Mouse (Mus musculus): ENCODE data around the gene Spef2. TPM values are rescaled to one million over a fixed set of nuclear protein-coding genes. Genes with fewer than 3 reads are reported as not detected.
"Not testable (repeated sequence)": the region's sequence is repeated elsewhere in the genome, so short reads cannot be mapped to it uniquely, and the experiment has no call there.

The Spef2 gene
- polyA plus RNA-seq, 1 experiment = 5.9 TPM

DNA sequence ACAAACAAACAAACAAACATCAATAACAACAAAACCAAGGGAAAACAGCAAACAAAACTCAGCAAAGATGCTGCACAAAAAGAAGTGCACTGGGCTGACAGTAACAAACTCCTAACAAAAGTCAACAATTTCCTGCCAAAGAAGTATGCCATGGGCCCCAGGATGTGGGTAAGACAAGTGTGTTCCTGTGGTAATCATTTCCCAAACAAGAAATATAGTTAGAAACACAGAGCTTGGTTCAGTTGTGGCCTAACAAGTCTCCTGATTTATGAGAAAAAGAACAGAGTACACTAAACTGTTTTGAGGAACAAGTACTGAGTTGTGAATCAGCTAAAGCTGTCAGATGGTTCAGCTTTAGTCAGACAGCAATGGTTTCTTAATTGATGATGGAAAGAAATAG, 46.8 kb downstream of the Spef2 start:
- Histone ChIP-seq H3K4me1 (ENCODE audit: control insufficient read depth, insufficient read depth, low read length) (no peaks in the 10 kb centered on the region), H3K27me3 (ENCODE audit: control insufficient read depth, insufficient read depth, low read length) (no peaks in the 10 kb centered on the region), H3K36me3 (ENCODE audit: control insufficient read depth, insufficient read depth, low read length) (no peaks in the 10 kb centered on the region), H3K4me3 (ENCODE audit: control insufficient read depth, low read depth, low read length) (no peak overlapping the region), H3K27ac (ENCODE audit: control insufficient read depth, insufficient read depth, low read depth, low read length) (no peak overlapping the region)
- TF ChIP-seq POLR2A (IDR thresholded peaks at IDR 0.05; ENCODE audit: control insufficient read depth, low read depth, low read length) (no peak), CTCF (IDR thresholded peaks at IDR 0.05; ENCODE audit: control insufficient read depth, insufficient read depth, insufficient replicate concordance, low read depth, low read length) (no peak)

DNA sequence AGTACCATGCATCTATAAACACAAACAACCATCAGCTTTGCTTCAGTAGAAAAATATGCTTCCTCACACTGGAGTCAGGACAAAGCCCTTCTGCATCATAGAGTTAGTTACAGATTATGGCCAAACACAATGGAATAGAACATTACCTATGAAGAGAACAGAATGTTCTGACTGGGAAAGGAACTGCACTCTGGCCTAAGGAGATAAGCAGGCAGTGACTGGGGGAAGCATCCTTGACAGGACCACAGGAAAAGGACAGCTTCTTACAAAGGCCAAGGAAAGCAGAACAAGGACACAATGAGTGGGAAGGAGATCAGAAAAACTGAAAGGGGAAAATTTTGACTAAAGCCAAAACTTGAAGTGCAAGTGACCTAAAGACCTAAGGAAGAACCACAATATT, 56.9 kb downstream of the Spef2 start:
- H3K36me3 ChIP-seq (ENCODE audit: control insufficient read depth, insufficient read depth, low read length) = no peaks in the 10 kb centered on the region
- TF ChIP-seq CTCF (IDR thresholded peaks at IDR 0.05; ENCODE audit: control insufficient read depth, insufficient read depth, insufficient replicate concordance, low read depth, low read length) = no peak
- TF ChIP-seq POLR2A (IDR thresholded peaks at IDR 0.05; ENCODE audit: control insufficient read depth, low read depth, low read length) = no peak
- H3K4me1 ChIP-seq (ENCODE audit: control insufficient read depth, insufficient read depth, low read length) = no peaks in the 10 kb centered on the region
- no peaks in the 10 kb centered on the region for H3K27me3 ChIP-seq (ENCODE audit: control insufficient read depth, insufficient read depth, low read length)
- H3K27ac ChIP-seq (ENCODE audit: control insufficient read depth, insufficient read depth, low read depth, low read length) = no peak overlapping the region
- peak overlapping the region; percentile 50; the same call in 1 of the 2 replicates for H3K4me3 ChIP-seq (ENCODE audit: control insufficient read depth, low read depth, low read length)

DNA sequence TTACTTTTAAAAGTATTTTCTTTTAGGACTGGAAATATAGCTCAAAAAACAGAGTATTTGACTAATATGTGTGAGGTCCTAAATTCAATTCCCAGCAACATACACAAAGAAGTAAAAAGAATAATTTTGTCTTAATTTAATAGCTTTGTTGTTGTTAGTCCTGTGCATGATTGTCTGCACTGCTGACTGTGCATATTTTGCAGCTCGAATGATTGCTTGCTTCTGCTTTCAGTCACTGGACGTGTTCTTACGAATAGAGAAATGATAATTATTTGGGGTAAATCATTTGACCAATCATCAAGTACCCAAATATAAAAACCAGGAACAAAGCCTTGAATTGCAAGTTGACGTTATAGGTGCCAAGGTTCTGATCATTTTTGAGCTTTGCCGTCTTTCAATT, 57.8 kb downstream of the Spef2 start:
- Histone ChIP-seq H3K4me3 (ENCODE audit: control insufficient read depth, low read depth, low read length) (no peak overlapping the region), H3K27me3 (ENCODE audit: control insufficient read depth, insufficient read depth, low read length) (no peaks in the 10 kb centered on the region), H3K36me3 (ENCODE audit: control insufficient read depth, insufficient read depth, low read length) (no peaks in the 10 kb centered on the region), H3K27ac (ENCODE audit: control insufficient read depth, insufficient read depth, low read depth, low read length) (no peak overlapping the region), H3K4me1 (ENCODE audit: control insufficient read depth, insufficient read depth, low read length) (no peaks in the 10 kb centered on the region)
- no peak for TF ChIP-seq CTCF (IDR thresholded peaks at IDR 0.05; ENCODE audit: control insufficient read depth, insufficient read depth, insufficient replicate concordance, low read depth, low read length)
- no peak for TF ChIP-seq POLR2A (IDR thresholded peaks at IDR 0.05; ENCODE audit: control insufficient read depth, low read depth, low read length)

DNA sequence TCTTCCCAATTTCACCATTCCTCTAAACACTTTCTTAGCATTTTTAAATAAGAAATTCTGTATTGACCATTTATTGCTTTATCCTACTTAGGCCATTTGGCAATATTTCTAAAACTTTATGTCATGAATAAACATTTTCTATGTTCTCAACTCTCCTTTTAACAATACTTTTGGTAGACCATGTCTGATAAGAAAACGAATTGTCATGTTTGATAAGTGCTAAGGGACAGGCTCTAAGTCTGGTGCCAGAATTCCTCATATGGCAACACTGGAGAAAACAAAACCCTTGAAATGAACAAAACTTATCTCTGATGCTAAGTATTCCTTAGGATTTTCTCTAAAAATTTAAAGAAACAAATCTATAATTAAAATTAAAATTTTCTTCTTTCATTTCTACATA, 58.2 kb downstream of the Spef2 start:
- no peaks in the 10 kb centered on the region for H3K27me3 ChIP-seq (ENCODE audit: control insufficient read depth, insufficient read depth, low read length)
- no peak overlapping the region for H3K27ac ChIP-seq (ENCODE audit: control insufficient read depth, insufficient read depth, low read depth, low read length)
- H3K36me3 ChIP-seq (ENCODE audit: control insufficient read depth, insufficient read depth, low read length) = no peaks in the 10 kb centered on the region
- H3K4me1 ChIP-seq (ENCODE audit: control insufficient read depth, insufficient read depth, low read length) = no peaks in the 10 kb centered on the region
- no peak for TF ChIP-seq CTCF (IDR thresholded peaks at IDR 0.05; ENCODE audit: control insufficient read depth, insufficient read depth, insufficient replicate concordance, low read depth, low read length)
- no peak for TF ChIP-seq POLR2A (IDR thresholded peaks at IDR 0.05; ENCODE audit: control insufficient read depth, low read depth, low read length)
- no peak overlapping the region for H3K4me3 ChIP-seq (ENCODE audit: control insufficient read depth, low read depth, low read length)

DNA sequence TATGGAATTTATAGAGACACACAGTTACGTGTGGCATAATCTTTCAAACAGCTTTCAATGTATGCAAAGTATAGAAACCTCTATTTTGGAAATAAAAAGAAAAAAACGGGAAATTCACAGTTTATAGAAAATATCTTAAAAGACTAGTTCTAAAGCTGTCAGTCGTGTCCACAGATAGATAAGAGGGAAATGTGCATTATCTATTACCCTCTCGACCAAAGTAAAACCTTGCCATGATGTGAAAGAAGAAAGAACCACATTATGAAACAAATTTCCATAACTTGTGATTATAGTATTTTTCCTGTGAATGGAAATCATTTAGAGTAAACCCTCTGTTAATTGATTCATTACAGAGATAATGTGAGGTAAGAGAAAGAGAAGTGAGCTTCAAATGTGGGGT, 65.2 kb downstream of the Spef2 start:
- no peaks in the 10 kb centered on the region for H3K4me1 ChIP-seq (ENCODE audit: control insufficient read depth, insufficient read depth, low read length)
- TF ChIP-seq CTCF (IDR thresholded peaks at IDR 0.05; ENCODE audit: control insufficient read depth, insufficient read depth, insufficient replicate concordance, low read depth, low read length) (no peak), POLR2A (IDR thresholded peaks at IDR 0.05; ENCODE audit: control insufficient read depth, low read depth, low read length) (no peak)
- H3K4me3 ChIP-seq (ENCODE audit: control insufficient read depth, low read depth, low read length) = no peak overlapping the region
- H3K27ac ChIP-seq (ENCODE audit: control insufficient read depth, insufficient read depth, low read depth, low read length) = no peak overlapping the region
- no peaks in the 10 kb centered on the region for H3K27me3 ChIP-seq (ENCODE audit: control insufficient read depth, insufficient read depth, low read length)
- H3K36me3 ChIP-seq (ENCODE audit: control insufficient read depth, insufficient read depth, low read length) = no peaks in the 10 kb centered on the region

DNA sequence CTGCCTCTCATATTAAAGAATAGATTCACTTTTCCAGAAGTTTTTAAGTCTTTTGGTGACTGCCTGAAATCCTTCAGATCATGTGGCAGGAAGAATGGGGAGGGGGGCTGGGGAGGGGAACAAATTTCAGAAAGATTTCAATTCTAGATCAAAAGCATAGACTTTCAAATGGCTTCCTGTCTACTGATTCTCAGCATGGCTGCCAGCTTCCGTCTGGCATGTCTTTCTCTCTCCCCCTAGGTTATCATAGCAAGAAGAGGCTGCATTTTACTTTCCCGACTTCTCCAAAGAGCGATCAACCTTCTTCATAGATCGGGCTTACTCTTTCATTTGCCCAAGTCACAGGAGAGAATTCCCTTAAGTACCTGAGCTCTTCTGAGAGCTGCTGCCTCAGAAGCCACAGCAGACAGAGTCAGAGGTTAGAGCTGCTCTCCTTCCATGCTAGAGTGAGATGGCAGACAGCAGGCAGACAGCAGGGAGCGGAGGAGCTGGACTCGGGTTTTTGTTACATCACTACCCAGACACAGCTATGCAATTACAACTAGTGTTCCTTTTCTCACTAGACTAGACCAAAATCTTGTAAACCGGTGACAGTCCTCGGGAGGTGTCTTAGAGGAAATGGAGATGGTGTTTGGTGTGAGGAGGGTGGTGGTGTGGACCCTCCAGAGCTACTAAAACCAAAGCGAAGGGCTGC, 71.2 kb downstream of the Spef2 start:
- Histone ChIP-seq H3K27ac (ENCODE audit: control insufficient read depth, insufficient read depth, low read depth, low read length) (no peak overlapping the region), H3K4me1 (ENCODE audit: control insufficient read depth, insufficient read depth, low read length) (no peaks in the 10 kb centered on the region), H3K36me3 (ENCODE audit: control insufficient read depth, insufficient read depth, low read length) (no peaks in the 10 kb centered on the region), H3K27me3 (ENCODE audit: control insufficient read depth, insufficient read depth, low read length) (no peaks in the 10 kb centered on the region), H3K4me3 (ENCODE audit: control insufficient read depth, low read depth, low read length) (no peak overlapping the region)
- no peak for TF ChIP-seq CTCF (IDR thresholded peaks at IDR 0.05; ENCODE audit: control insufficient read depth, insufficient read depth, insufficient replicate concordance, low read depth, low read length)
- no peak for TF ChIP-seq POLR2A (IDR thresholded peaks at IDR 0.05; ENCODE audit: control insufficient read depth, low read depth, low read length)

DNA sequence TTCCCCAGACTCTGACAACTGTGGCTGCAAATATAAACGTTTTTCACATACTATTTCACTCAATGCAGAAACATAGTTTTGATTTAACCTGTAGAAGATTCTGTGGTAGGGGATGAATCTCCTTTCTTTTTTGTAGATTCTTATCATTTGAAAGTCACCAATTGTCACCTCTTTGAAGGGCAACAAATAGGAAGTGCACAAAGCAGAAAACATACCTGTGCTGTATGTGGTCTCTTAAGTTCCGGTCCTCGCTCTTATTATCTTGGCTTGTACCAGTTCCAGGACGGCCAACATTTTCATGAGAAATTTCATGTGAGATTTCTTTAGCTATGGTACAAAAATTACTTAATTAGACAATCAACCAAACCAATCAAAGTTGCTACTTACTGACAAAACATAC, 80.1 kb downstream of the Spef2 start:
- H3K27me3 ChIP-seq (ENCODE audit: control insufficient read depth, insufficient read depth, low read length) = no peaks in the 10 kb centered on the region
- no peaks in the 10 kb centered on the region for H3K36me3 ChIP-seq (ENCODE audit: control insufficient read depth, insufficient read depth, low read length)
- no peak overlapping the region for H3K4me3 ChIP-seq (ENCODE audit: control insufficient read depth, low read depth, low read length)
- TF ChIP-seq CTCF (IDR thresholded peaks at IDR 0.05; ENCODE audit: control insufficient read depth, insufficient read depth, insufficient replicate concordance, low read depth, low read length) = no peak
- no peak for TF ChIP-seq POLR2A (IDR thresholded peaks at IDR 0.05; ENCODE audit: control insufficient read depth, low read depth, low read length)
- H3K27ac ChIP-seq (ENCODE audit: control insufficient read depth, insufficient read depth, low read depth, low read length) = no peak overlapping the region
- H3K4me1 ChIP-seq (ENCODE audit: control insufficient read depth, insufficient read depth, low read length) = no peaks in the 10 kb centered on the region

DNA sequence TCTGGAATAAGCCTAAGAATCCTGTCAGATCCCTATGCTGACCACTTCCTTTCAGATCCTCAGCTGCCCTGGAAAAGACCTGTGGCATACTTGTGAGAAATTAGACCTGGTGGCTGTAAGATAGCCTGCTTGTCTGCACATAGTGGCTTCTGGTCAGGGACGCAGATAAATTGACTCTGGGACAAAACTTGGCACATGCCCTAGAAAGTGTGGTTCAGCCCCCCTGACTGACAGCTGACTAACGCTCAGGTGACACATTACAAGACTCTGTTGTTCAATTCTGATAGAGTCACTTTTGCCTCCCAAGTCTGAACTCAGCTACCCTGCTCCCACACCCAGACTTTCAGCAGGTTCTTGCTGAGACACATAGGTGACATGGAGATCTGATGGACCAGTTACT, 83.7 kb downstream of the Spef2 start:
- not testable (repeated sequence) for H3K4me3 ChIP-seq (ENCODE audit: control insufficient read depth, low read depth, low read length); H3K27ac ChIP-seq (ENCODE audit: control insufficient read depth, insufficient read depth, low read depth, low read length); H3K27me3 ChIP-seq (ENCODE audit: control insufficient read depth, insufficient read depth, low read length); H3K4me1 ChIP-seq (ENCODE audit: control insufficient read depth, insufficient read depth, low read length); H3K36me3 ChIP-seq (ENCODE audit: control insufficient read depth, insufficient read depth, low read length)

All from testis, adult 2 months (tissue).